Mouse (Mus musculus): Measurements from ENCODE around the gene Ccdc115.

Gene Ccdc115

DNA sequence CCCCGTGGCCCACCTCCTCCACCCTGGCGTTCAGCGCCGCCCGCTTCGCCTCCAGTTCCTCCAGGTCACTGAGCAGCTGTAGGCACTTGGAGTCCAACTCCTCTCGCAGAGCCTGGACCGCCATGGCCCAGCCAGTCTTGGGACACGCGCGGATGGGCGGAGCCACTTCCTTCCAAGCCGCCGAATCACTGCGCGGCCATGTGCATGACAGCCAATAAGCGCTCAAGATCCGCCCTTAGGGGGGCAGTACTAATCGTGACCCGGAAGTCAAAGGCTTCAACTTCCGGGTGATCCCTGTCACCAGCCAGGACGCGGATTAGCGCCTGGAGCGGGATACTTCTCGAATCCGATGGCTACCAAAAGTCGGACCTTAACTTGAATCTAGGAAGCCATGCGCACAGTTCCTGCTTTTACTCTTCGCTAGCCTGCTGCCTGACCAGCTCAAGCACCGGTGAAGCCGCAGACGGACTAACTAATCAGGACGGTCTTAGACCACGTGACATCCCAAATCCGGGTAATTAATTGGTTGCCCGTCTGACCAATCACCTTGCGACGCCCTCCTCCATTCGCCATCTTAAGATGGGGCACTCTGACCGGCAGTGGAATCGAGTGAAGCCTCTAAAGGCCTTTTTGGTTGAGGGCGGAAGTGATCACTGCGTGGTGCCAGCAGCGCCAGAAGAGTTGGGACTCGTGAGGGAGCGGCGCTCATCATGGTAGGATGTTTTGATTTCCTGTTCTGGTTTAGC is at the start of gene Ccdc115, which contains the start of gene Imp4:
Gene Ccdc115, minus strand, starts transcription at position 458 of the 746 bp plus-strand sequence.
Gene Imp4, plus strand, starts transcription at position 637 of the 746 bp plus-strand sequence.
- CTCF ChIA-PET = interaction anchor here in 1 of 4 experiments (0.6 to 0.9 kb wide), 2 partner anchors 23 to 131 kb away, joined by 3 read pairs; no protein-coding TSS in a partner anchor
- POLR2A ChIA-PET = interaction anchor here in 2 of 4 experiments (1.2 to 3.1 kb wide), 7 partner anchors 9 to 401 kb away, joined by 3 to 14 read pairs (median 4); partner anchors contain the start of gene Ptpn18 (in 1 of the 2)

DNA sequence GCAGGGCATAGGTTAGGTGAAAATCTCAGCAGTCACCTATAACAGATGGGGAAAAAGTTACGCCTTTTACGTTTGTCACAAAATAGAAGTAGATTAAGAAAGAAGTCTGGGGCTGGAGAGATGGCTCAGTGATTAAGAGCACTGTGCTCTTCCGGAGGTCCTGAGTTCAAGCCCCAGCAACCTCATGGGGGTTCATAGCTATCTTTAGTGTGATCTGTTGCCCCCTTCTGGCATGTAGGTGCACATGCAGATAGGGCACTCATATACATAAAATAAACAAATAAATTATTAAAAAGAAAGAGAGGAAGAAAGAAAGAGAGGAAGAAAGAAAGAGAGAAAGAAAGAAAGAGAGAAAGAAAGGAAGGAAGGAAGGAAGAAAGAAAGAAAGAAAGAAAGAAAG is 47.9 kb upstream of the Ccdc115 start:
- CTCF ChIA-PET = interaction anchor here (0.5 to 1.2 kb wide), 14 partner anchors 12 to 937 kb away, joined by 3 to 21 read pairs (median 4); no protein-coding TSS in a partner anchor
- POLR2A ChIA-PET = interaction anchor here in 3 of 4 experiments (0.5 to 0.8 kb wide), 5 partner anchors 18 to 643 kb away, joined by 3 to 5 read pairs (median 3); no protein-coding TSS in a partner anchor

DNA sequence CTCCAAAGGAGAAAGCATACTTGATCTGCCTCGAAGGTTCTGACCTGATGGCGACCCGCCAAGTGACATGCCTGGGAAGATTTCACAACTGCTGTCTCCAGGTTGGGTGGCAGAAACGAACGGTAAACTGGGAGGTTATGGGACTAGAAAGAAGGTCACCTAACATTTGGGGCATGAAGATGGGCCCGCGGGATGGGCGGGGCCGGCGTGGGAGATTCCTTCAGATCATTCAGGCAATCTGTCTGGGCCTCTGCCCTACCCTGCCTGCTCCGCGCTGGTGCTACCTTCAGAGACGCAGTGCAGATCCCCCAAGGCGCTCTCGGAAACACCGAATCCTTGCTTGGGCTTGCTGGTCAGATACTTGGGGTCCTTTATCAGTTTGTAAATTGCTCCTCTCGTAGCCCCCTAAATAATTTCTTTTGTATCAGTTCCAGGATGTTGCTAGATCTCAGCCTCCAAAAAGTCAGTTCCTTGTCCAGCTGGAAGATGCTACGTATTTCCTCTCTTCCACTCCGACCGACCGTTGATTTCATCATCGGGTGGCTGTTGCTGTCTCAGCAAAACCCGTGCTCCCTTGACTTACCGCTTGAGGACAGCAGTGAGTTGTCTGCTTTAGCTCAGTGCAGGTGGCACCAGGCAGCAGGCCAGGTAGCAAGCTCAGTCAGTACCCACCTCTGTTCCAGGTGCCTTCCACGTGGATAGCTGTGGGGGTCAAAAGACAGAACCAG is 46.2 kb upstream of the Ccdc115 start:
- ChIA-PET POLR2A (interaction anchor here in 2 of 4 experiments (0.9 to 2.2 kb wide), 4 partner anchors 12 to 47 kb away, joined by 3 to 6 read pairs (median 4); partner anchors contain the start of genes Ccdc115 (in 1 of the 2) and Prss39 (in 1 of the 2)), CTCF (interaction anchor here (0.5 to 1.4 kb wide), 17 partner anchors 12 to 268 kb away, joined by 3 to 4 read pairs (median 3); partner anchors contain the start of gene Ptpn18 (in 2 of the 4))

DNA sequence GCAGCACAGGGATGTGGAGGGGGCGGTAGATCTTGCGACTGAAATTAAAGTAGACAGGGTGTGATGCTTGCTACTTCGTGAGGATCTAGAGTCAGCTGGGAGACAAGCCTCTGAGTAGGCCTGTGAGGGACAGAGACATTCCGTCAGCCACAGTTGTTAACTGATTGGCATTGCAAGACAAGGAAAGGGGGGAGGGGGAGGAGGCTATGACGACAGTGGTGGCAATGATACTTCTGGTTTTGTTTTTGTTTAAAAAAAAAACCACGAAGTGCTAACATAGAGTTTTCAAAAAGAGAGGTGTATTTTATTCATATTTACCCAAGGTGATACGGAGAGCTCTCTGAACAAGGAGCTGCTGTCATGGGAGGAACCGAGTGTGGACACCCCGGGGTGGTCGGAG is 45.0 kb upstream of the Ccdc115 start:
- CTCF ChIA-PET = interaction anchor here in 1 of 4 experiments (0.6 to 1.1 kb wide), 2 partner anchors 95 to 297 kb away, joined by 3 read pairs; partner anchors contain the start of gene Amer3
- POLR2A ChIA-PET = interaction anchor here in 2 of 4 experiments (0.7 to 2.2 kb wide), 2 partner anchors 11 to 30 kb away, joined by 3 to 6 read pairs; no protein-coding TSS in a partner anchor

DNA sequence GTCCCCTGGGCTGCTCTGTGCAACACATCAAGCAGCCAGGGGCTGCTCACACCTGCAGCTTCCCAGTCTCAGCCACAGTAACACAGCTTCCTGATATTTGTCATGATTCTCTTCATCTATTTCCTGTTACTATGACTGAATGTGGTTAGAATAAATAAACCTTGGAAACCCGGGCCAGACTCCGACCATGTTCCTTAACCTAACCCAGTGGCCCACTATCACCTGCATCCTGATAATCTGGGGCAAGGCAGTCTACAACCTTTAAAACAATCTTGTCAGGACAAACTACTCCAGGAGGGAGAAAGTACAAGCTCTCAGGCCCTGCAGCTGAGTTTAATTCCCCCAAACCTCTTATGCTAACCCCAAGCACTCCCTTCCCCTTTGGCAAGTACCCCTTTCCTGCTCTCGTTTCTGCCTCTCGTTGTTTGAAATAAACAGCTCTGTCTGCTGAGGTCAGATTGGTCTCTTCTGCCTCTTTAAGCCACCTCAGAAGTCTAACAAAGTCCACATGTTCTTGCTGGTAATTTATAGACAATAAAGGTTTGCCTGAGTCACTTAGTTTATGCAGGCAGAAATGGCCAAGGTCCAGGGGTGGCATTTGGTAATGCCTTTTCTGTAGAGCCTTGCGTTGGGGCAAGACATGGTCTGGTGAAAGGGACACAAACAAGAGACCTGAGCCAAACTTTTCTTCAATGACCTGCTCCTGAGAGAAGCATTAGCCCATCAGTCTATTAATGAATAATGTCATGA is 42.6 kb upstream of the Ccdc115 start:
- POLR2A ChIA-PET = no interaction called here
- CTCF ChIA-PET = no interaction called here

DNA sequence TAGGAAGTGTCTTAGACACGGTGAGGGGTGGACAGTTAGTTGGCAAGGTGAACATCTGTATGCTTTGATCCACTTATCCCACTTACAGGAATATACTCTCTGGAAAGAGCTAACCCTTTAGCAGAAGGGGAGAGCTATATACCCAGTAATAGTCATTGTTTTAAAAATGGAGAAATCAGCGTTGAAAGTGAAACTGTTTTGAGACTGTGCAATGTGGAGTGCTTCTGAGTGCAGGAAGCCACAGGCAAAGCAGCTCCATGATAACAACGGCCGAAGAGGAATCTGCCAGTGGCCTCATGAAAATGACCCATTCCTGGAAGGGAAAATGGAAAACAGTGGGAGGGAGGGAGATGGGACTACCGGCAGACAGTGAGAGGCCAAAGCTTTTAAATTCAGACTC is 41.3 kb upstream of the Ccdc115 start:
- ChIA-PET CTCF (no interaction called here), POLR2A (interaction anchor here in 2 of 4 experiments (0.5 to 2.9 kb wide), 3 partner anchors 11 to 172 kb away, joined by 4 to 12 read pairs (median 5); partner anchors contain the start of gene Ptpn18 (in 1 of the 2))

DNA sequence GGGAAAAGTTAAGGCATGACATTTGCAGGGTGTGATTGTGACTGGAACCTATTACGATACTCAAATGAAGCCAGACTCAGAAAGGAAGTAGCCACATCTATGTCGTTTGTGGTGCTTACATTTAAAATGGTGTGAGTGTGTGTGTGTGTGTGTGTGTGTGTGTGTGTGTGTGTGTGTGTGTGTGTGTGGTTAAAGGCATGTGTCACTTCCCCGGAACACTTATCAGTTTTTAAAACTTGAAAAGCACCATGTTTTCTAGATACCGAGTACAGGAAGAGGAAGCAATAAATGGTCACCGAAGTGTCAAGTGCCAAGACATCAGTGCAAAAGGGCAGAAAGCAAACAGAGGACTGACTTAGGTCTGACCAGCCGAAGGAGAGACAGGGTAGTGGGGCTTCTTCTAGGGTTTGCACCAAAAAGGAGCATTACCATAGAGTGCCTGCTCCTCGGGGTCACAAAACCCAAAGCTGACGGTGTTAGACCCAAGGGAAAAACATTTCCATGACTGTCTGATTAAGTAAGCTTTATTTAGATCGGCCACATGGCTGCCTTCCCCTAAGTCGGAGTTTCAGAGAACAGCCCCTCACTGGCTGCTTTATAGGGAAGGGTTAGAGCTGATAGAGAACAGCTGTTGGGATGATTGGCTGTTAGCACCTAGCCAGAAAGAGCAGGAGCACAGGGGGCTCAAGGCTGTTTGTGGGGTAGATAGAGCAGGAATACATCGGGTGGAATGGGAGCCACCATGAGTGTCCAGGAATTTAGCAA is 39.6 kb upstream of the Ccdc115 start:
- ChIA-PET CTCF (interaction anchor here in 2 of 4 experiments (0.6 to 0.8 kb wide), 2 partner anchors 32 to 261 kb away, joined by 3 read pairs; no protein-coding TSS in a partner anchor), POLR2A (interaction anchor here in 1 of 4 experiments (1.1 to 2.9 kb wide), 2 partner anchors 9 to 14 kb away, joined by 3 to 12 read pairs; no protein-coding TSS in a partner anchor)

DNA sequence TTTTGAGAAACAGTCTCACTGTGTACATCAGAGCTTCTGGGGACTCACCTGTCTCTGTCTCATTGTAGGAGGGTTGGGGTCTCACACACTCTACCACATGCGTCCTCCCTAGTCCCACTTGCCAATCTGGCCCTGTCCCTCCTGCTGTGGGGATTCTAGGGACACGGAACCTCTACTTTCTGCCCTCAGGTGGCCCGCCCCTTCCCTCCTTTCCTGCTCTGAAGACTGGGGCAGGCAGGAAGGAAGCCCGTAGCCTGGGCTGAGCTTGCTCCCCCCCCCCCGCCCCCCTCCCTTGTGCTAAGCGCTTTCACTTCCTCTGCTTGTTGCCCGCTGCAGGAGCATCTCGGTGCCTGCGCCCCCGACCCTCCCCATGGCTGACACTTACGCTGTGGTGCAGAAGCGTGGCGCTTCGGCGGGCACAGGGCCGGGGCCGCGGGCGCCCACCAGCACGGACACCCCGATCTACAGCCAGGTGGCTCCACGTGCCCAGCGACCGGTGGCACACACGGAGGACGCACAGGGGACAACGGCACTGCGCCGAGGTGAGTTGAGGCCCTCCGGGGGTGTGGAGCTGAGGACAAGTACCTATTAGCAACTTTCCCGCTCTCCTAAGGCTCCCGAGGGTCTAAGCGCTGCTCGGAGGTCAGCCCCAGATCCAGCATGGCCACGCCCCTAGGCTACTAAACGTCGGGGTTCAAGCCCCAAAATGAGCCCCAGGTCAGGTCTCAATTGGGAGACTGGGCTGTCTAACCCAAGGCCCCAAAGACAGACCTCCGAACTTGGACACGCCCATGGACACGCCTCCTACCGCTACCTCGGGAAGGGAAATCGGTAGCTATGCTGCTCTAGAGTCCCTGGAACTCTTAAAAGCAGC is 33.2 kb upstream of the Ccdc115 start:
- ChIA-PET CTCF (interaction anchor here in 3 of 4 experiments (0.5 to 3.2 kb wide), 17 partner anchors 10 to 409 kb away, joined by 3 to 19 read pairs (median 4); partner anchors contain the start of gene Ptpn18 (in 2 of the 3)), POLR2A (interaction anchor here in 3 of 4 experiments (0.6 to 2.7 kb wide), 9 partner anchors 13 to 1467 kb away, joined by 3 to 10 read pairs (median 4); partner anchors contain the start of gene Ptpn18 (in 2 of the 3))

DNA sequence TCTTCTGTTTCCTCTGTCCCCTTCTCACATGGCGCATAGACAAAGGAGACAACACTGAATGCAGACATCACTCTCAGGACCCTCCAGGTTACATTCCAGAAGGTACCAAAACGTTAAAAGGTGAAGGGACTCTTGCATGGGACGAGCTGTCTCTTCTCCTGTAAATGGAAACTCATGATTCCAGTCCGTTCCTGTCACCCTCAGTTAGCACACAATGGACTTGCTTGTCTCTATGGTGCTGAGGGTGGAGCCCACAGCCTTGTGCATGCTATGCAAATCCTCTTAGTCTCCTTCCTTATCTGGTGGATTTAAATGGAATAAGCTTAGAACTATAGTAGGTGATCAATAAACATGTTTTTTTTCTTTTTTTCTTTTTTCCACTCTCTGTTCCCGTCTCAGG is 30.3 kb upstream of the Ccdc115 start:
- CTCF ChIA-PET = interaction anchor here in 1 of 4 experiments (1.5 to 2.3 kb wide), 2 partner anchors 10 to 41 kb away, joined by 4 to 7 read pairs; partner anchors contain the start of gene Ptpn18
- POLR2A ChIA-PET = interaction anchor here (0.6 to 3.2 kb wide), 8 partner anchors 10 to 543 kb away, joined by 3 to 16 read pairs (median 4); partner anchors contain the start of gene Ptpn18 (in 3 of the 4)

DNA sequence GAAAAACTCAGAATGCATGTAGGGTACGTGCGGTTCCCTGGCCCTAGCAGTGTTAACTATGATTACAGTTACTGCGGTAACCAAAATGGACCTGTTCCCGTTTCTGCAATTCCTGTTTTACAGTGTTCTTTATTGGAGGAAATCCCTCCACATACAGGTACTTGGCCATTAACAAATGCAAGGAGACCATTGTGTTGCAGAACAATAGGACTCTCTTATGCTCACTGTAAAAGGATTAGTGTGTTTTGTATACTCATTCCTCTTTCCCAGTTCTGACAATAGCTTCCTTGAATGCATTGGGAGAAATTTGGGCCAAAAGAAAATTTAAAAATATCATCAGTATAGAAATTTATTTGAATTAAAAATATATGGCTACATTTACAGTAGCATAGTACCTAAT is 29.0 kb upstream of the Ccdc115 start:
- ChIA-PET POLR2A (interaction anchor here in 1 of 4 experiments (0.7 to 1.2 kb wide), 2 partner anchors 9 to 131 kb away, joined by 3 read pairs; partner anchors contain the start of gene Ptpn18), CTCF (interaction anchor here in 1 of 4 experiments (0.6 to 2.3 kb wide), 3 partner anchors 9 to 810 kb away, joined by 3 to 7 read pairs (median 3); partner anchors contain the start of gene Ptpn18)

DNA sequence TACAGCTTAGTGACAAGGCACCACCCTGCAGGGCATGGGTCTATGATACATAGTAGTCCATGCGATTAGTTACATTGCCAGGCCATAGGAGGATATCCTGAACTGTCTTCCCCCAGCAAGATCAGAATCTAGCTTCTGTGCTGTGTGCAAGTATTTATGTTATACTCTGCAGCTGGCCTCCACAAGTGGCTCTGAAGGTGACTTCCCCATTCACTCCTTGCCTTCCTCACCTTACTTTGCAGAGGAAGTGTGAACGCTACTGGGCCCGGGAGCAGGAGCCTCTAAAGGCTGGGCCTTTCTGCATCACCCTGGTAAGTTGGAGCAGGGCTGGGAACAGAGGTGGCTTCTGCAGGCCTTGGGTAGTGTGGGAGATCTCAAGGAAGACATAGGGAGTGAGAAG is 28.6 kb upstream of the Ccdc115 start:
- ChIA-PET POLR2A (interaction anchor here in 1 of 4 experiments (1.2 kb wide), 1 partner anchor 9 kb away, joined by 3 read pairs; the partner anchor contains the start of gene Ptpn18), CTCF (interaction anchor here in 1 of 4 experiments (0.6 to 2.3 kb wide), 3 partner anchors 8 to 810 kb away, joined by 3 to 7 read pairs (median 3); partner anchors contain the start of gene Ptpn18)

DNA sequence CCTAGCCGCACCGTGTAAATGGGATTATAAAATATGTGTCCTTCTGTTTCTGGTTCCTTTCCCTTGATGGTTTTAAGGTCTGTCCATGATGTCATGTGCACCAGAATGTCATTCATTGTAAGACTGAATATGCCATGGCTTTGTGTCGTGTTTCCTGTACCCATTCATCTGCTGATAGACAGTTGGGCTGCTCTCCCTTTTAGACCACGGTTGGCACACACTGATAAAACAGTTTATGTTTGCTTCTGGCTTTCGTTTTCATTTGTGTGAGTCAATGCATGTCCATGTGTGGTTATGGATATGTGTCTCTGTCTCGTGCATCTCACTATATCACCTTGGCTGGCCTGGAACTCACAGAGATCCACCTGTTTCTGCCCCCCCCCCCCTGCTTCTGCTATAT is 26.0 kb upstream of the Ccdc115 start:
- ChIA-PET CTCF (interaction anchor here in 1 of 4 experiments (0.6 kb wide), 1 partner anchor 24 kb away, joined by 3 read pairs; no protein-coding TSS in a partner anchor), POLR2A (interaction anchor here in 2 of 4 experiments (0.6 to 0.7 kb wide), 3 partner anchors 9 to 459 kb away, joined by 3 to 5 read pairs (median 3); no protein-coding TSS in a partner anchor)

DNA sequence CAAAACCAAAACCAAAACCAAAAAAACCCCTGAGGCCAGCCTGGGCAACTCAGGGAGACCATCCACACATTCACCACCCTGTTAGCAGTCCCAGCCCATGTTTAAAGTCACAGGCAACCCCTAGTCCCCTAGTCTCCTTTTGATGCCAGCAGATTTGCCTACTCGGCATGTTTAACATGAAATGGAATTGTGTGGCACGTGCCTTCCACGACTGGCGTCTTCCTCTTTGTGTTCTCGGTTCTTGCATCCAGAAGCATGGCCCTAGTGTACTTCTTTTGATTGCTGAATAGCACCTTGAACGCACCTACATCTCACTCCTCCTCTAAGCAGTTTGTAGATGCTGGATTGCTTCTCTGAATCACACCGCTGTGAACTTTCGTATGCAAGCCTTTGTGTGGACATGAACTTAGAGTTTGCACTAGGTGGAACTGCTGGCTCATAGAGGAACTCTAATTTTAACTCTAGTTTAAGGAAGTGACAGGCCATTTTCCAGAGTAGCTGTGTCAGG is 24.9 kb upstream of the Ccdc115 start:
- POLR2A ChIA-PET = no interaction called here

DNA sequence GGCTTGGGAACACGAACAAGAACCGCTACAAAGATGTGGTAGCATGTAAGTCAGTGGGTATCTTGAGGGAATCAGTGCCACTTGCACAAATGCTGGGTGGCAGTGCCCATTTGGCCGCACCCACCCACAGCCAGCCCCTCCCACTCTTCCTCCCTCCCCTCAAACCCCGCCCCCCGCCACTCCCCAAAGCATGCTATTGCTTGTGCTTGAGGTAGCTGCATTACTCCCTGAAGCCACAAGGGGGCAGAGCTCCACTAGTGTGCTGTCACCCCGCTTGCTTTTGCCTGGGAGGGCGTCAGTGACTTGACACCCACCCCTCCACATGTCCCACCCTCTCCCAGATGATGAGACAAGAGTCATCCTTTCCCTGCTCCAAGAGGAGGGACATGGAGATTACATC is 23.3 kb upstream of the Ccdc115 start:
- ChIA-PET CTCF (interaction anchor here (0.5 to 1.6 kb wide), 24 partner anchors 10 to 1657 kb away, joined by 3 to 19 read pairs (median 4); partner anchors contain the start of genes Amer3 (in 1 of the 4), Ccdc115 (in 1 of the 4), Imp4 (in 1 of the 4) and Zfp451 (in 1 of the 4)), POLR2A (interaction anchor here in 3 of 4 experiments (0.6 to 1.0 kb wide), 6 partner anchors 12 to 532 kb away, joined by 3 to 4 read pairs (median 3); no protein-coding TSS in a partner anchor)

More for the DNA sequence above, 24.9 kb upstream of the Ccdc115 start:
- CTCF ChIA-PET = no interaction called here

DNA sequence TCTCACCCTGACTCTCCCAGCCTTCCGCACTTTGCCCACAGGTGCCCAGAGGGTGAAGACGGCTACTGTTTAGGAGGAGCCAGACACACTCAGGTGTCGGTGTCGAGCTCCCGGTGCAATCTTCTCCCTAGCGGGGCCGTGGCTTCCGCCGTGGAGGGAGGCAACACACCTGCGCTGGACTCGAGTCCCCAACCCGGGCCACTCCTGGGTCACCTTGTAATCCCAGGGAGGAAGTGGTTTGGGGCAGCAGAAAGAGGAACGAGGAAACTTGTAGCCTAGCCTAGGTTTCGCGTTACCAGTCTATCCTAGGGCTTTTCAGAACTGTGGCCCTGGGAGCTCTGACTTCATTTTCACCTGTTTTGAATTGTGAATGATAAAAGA is 20.6 kb upstream of the Ccdc115 start:
- CTCF ChIA-PET = interaction anchor here (0.5 to 2.0 kb wide), 11 partner anchors 9 to 644 kb away, joined by 3 to 7 read pairs (median 4); no protein-coding TSS in a partner anchor
- POLR2A ChIA-PET = interaction anchor here (0.5 to 2.4 kb wide), 27 partner anchors 8 to 399 kb away, joined by 3 to 16 read pairs (median 5); partner anchors contain the start of genes Ccdc115 (in 2 of the 4), Imp4 (in 2 of the 4) and Prss40 (in 1 of the 4)

All from embryonic stem cell, embryonic (primary cell).